Mouse (Mus musculus) spleen, postnatal 10 days (tissue): ENCODE measurements around the gene Rara.
"Not testable (repeated sequence)": the region's sequence is repeated elsewhere in the genome, so short reads cannot be mapped to it uniquely, and the experiment has no call there.

ENCODE experiments used
- DNase-seq, 2 experiments: peaks; one replicate each; pipeline ENCODE4 v3.0.0; 2021 to 2022; ENCODE audit warnings: low spot score in 2 of 2

Gene Rara

GRCm38 (mm10) chr11:98922851-98923711 lies 4.5 kb upstream of the Rara start:
- peak in 1 of 2 experiments; percentile 13 for DNase-seq

GRCm38 (mm10) chr11:98924633-98925175 lies 2.9 kb upstream of the Rara start:
- DNase-seq: peak in 1 of 2 experiments; percentile 36

GRCm38 (mm10) chr11:98925265-98925721 lies 2.3 kb upstream of the Rara start:
- DNase-seq: no peak

GRCm38 (mm10) chr11:98925868-98926311 lies 1.7 kb upstream of the Rara start:
- no peak for DNase-seq

- no peak for DNase-seq
These were observed 1.1 kb upstream of the Rara start for GRCm38 (mm10) chr11:98926553-98926952.

- no peak for DNase-seq
These were observed 722 bp downstream of the Rara start for GRCm38 (mm10) chr11:98928186-98928893.

- DNase-seq: no peak
These were observed 1.9 kb downstream of the Rara start for GRCm38 (mm10) chr11:98929503-98929902.

GRCm38 (mm10) chr11:98930127-98930601 lies 2.5 kb downstream of the Rara start:
- DNase-seq: no peak

- DNase-seq: no peak
These were observed 3.3 kb downstream of the Rara start for GRCm38 (mm10) chr11:98930773-98931512.

- DNase-seq: no peak
These were observed 4.1 kb downstream of the Rara start for GRCm38 (mm10) chr11:98931513-98932292.

GRCm38 (mm10) chr11:98932293-98933091 lies 4.9 kb downstream of the Rara start:
- DNase-seq: no peak

GRCm38 (mm10) chr11:98933151-98933550 lies 5.5 kb downstream of the Rara start:
- DNase-seq: peak in 1 of 2 experiments; percentile 77

- not testable (repeated sequence) for DNase-seq
These were observed 6.2 kb downstream of the Rara start for GRCm38 (mm10) chr11:98933847-98934246.

- no peak for DNase-seq
These were observed 6.7 kb downstream of the Rara start for GRCm38 (mm10) chr11:98934367-98934766.

GRCm38 (mm10) chr11:98935123-98935522 lies 7.5 kb downstream of the Rara start:
- no peak for DNase-seq

GRCm38 (mm10) chr11:98936170-98936569 lies 8.6 kb downstream of the Rara start:
- no peak for DNase-seq

- DNase-seq: no peak
These were observed 9.2 kb downstream of the Rara start for GRCm38 (mm10) chr11:98936606-98937409.

- DNase-seq: peak in 1 of 2 experiments; percentile 83
These were observed 9.8 kb downstream of the Rara start for GRCm38 (mm10) chr11:98937410-98937913.
